Mouse (Mus musculus): ENCODE measurements at regions not wholly inside any gene's neighbourhood (a gene's known extent, or its start where the extent isn't known, plus 50 kb on each side); places are given as distances from the start of the nearest gene placed in this dataset.
"Not testable (repeated sequence)": the region's sequence is repeated elsewhere in the genome, so short reads cannot be mapped to it uniquely, and the experiment has no call there.

GRCm38 (mm10) chr3:134330943-134331342 lies 94.7 kb downstream of the Cxxc4 start:
- Histone ChIP-seq H3K4me2 (ENCODE audit: low read length) (peak overlapping the region; percentile 44), H3K4me3 (ENCODE audit: low read depth, low read length) (peak overlapping the region; percentile 4; the same call in 1 of the 2 replicates), H3K27me3 (replicated peaks; ENCODE audit: control insufficient read depth, insufficient read depth, low read length) (no peaks in the 10 kb centered on the region), H3K36me3 (ENCODE audit: control insufficient read depth, insufficient read depth, low read length) (no peaks in the 10 kb centered on the region), H3K4me1 (replicated peaks; ENCODE audit: control insufficient read depth, insufficient read depth, low read length) (peaks cover 3% of the 10 kb centered on the region; the same call in 1 of the 2 replicates), H3K9ac (ENCODE audit: low read length) (no peak overlapping the region), H3K27ac (ENCODE audit: low read depth) (no peak overlapping the region), H3K9me3 (ENCODE audit: control insufficient read depth, low read length) (no peaks in the 10 kb centered on the region)
- ATAC-seq (replicated peaks; ENCODE audit: low FRiP score, low TSS enrichment, low read depth), result no peak
- 39% methylated on average over 11 of the region's 11 CpGs for WGBS
- no peak for DNase-seq (ENCODE audit: low spot score)

- Histone ChIP-seq H3K4me3 (ENCODE audit: low read depth, low read length) (peak overlapping the region; percentile 4; the same call in 1 of the 2 replicates), H3K36me3 (ENCODE audit: control insufficient read depth, insufficient read depth, low read length) (no peaks in the 10 kb centered on the region), H3K27ac (ENCODE audit: low read depth) (no peak overlapping the region), H3K9me3 (ENCODE audit: control insufficient read depth, low read length) (no peaks in the 10 kb centered on the region), H3K4me2 (ENCODE audit: low read length) (peak overlapping the region; percentile 44), H3K4me1 (replicated peaks; ENCODE audit: control insufficient read depth, insufficient read depth, low read length) (peaks cover 3% of the 10 kb centered on the region; the same call in 1 of the 2 replicates), H3K27me3 (replicated peaks; ENCODE audit: control insufficient read depth, insufficient read depth, low read length) (no peaks in the 10 kb centered on the region), H3K9ac (ENCODE audit: low read length) (no peak overlapping the region)
- WGBS, result 49% methylated on average over 16 of the region's 16 CpGs
- no peak for DNase-seq (ENCODE audit: low spot score)
- no peak for ATAC-seq (replicated peaks; ENCODE audit: low FRiP score, low TSS enrichment, low read depth)
These were observed 95.3 kb downstream of the Cxxc4 start for GRCm38 (mm10) chr3:134331499-134332153.

DNA sequence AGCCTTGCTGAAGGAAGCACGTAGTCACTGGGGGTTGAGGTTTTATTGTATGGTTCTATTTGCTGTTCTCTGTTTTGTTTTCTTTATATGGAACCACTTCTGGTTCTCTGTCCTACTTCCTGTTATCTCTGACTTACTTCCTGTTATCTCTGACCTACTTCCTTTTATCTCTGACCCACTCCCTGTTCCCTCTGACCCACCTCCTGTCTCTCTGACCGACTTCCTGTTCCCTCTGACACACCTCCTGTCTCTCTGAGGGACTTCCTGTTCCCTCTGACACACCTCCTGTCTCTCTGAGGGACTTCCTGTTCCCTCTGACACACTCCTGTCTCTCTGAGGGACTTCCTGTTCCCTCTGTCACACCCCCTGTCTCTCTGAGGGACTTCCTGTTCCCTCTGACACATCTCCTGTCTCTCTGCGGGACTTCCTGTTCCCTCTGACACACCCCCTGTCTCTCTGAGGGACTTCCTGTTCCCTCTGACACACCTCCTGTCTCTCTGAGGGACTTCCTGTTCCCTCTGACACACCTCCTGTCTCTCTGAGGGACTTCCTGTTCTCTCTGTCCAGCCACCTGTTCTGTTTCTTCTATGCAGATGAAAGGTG lies 102.9 kb downstream of the Cxxc4 start:
- not testable (repeated sequence) for ATAC-seq (replicated peaks; ENCODE audit: low FRiP score, low TSS enrichment, low read depth); DNase-seq (ENCODE audit: low spot score); H3K27me3 ChIP-seq (replicated peaks; ENCODE audit: control insufficient read depth, insufficient read depth, low read length); H3K4me1 ChIP-seq (replicated peaks; ENCODE audit: control insufficient read depth, insufficient read depth, low read length); H3K4me3 ChIP-seq (ENCODE audit: low read depth, low read length); H3K36me3 ChIP-seq (ENCODE audit: control insufficient read depth, insufficient read depth, low read length); H3K9me3 ChIP-seq (ENCODE audit: control insufficient read depth, low read length); H3K27ac ChIP-seq (ENCODE audit: low read depth); H3K4me2 ChIP-seq (ENCODE audit: low read length); H3K9ac ChIP-seq (ENCODE audit: low read length)
- WGBS, result 90% methylated on average over 3 of the region's 3 CpGs

GRCm38 (mm10) chr3:134365948-134366347 lies 129.7 kb downstream of the Cxxc4 start:
- DNase-seq (ENCODE audit: low spot score) (no peak), ATAC-seq (replicated peaks; ENCODE audit: low FRiP score, low TSS enrichment, low read depth) (no peak)
- Histone ChIP-seq H3K4me2 (ENCODE audit: low read length) (no peak overlapping the region), H3K9me3 (ENCODE audit: control insufficient read depth, low read length) (no peaks in the 10 kb centered on the region), H3K4me3 (ENCODE audit: low read depth, low read length) (no peak overlapping the region), H3K9ac (ENCODE audit: low read length) (no peak overlapping the region), H3K27me3 (replicated peaks; ENCODE audit: control insufficient read depth, insufficient read depth, low read length) (no peaks in the 10 kb centered on the region), H3K36me3 (ENCODE audit: control insufficient read depth, insufficient read depth, low read length) (no peaks in the 10 kb centered on the region), H3K4me1 (replicated peaks; ENCODE audit: control insufficient read depth, insufficient read depth, low read length) (no peaks in the 10 kb centered on the region), H3K27ac (ENCODE audit: low read depth) (no peak overlapping the region)
- WGBS, result 70% methylated on average over 4 of the region's 4 CpGs

DNA sequence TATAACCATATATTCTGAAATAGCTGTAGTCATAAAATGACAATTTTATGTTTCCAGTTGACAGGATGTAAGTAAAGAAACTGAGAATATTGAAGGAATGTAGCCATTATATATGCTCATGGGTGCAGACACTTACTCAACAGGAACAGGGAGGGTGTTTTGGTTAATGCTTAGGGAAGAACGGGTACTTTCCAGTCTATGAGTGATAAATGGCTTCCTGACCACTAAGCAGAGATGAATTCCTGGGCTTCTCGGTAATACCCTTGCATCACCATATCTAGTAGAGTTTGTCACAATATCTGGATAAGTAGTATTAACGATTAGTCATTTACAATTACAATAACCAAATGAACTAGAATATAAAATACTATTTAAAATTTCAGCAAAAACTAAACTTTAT lies 130.5 kb downstream of the Cxxc4 start:
- Histone ChIP-seq H3K4me2 (ENCODE audit: low read length) (no peak overlapping the region), H3K4me1 (replicated peaks; ENCODE audit: control insufficient read depth, insufficient read depth, low read length) (no peaks in the 10 kb centered on the region), H3K9ac (ENCODE audit: low read length) (no peak overlapping the region), H3K27me3 (replicated peaks; ENCODE audit: control insufficient read depth, insufficient read depth, low read length) (no peaks in the 10 kb centered on the region), H3K36me3 (ENCODE audit: control insufficient read depth, insufficient read depth, low read length) (no peaks in the 10 kb centered on the region), H3K4me3 (ENCODE audit: low read depth, low read length) (no peak overlapping the region), H3K27ac (ENCODE audit: low read depth) (no peak overlapping the region), H3K9me3 (ENCODE audit: control insufficient read depth, low read length) (no peaks in the 10 kb centered on the region)
- ATAC-seq (replicated peaks; ENCODE audit: low FRiP score, low TSS enrichment, low read depth), result no peak
- WGBS, result 53% methylated on average over 3 of the region's 3 CpGs
- no peak for DNase-seq (ENCODE audit: low spot score)

- no peak overlapping the region for H3K9ac ChIP-seq (ENCODE audit: low read length)
- no peak overlapping the region for H3K4me2 ChIP-seq (ENCODE audit: low read length)
- H3K27me3 ChIP-seq (replicated peaks; ENCODE audit: control insufficient read depth, insufficient read depth, low read length), result no peaks in the 10 kb centered on the region
- no peak for ATAC-seq (replicated peaks; ENCODE audit: low FRiP score, low TSS enrichment, low read depth)
- no peak overlapping the region for H3K27ac ChIP-seq (ENCODE audit: low read depth)
- DNase-seq (ENCODE audit: low spot score), result no peak
- H3K4me1 ChIP-seq (replicated peaks; ENCODE audit: control insufficient read depth, insufficient read depth, low read length), result no peaks in the 10 kb centered on the region
- no peak overlapping the region for H3K4me3 ChIP-seq (ENCODE audit: low read depth, low read length)
- H3K36me3 ChIP-seq (ENCODE audit: control insufficient read depth, insufficient read depth, low read length), result no peaks in the 10 kb centered on the region
- H3K9me3 ChIP-seq (ENCODE audit: control insufficient read depth, low read length), result no peaks in the 10 kb centered on the region
These were observed 132.3 kb downstream of the Cxxc4 start for GRCm38 (mm10) chr3:134368591-134368990.

DNA sequence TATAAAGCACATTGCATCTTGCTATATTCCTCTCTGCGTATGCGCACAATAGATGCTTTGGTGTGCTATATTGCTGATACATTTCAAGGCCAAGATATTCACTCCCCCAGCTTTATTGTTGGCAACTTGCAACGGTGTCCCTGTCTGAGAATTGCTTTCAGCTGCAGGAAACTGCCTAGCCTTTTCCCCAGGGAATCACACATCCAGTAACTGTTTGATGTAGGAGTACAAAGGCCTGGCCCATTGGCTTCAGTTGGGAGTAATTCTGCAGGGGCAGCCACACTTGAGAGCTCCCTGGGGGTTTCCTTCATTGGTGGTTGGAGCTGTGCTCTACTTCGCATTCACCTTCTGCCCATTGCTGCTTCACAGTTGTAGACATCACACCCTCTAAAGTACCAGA lies 132.8 kb downstream of the Cxxc4 start:
- no peaks in the 10 kb centered on the region for H3K9me3 ChIP-seq (ENCODE audit: control insufficient read depth, low read length)
- H3K27ac ChIP-seq (ENCODE audit: low read depth), result no peak overlapping the region
- no peak overlapping the region for H3K4me3 ChIP-seq (ENCODE audit: low read depth, low read length)
- no peak overlapping the region for H3K9ac ChIP-seq (ENCODE audit: low read length)
- no peak overlapping the region for H3K4me2 ChIP-seq (ENCODE audit: low read length)
- H3K27me3 ChIP-seq (replicated peaks; ENCODE audit: control insufficient read depth, insufficient read depth, low read length), result no peaks in the 10 kb centered on the region
- 60% methylated on average over 4 of the region's 4 CpGs for WGBS
- no peaks in the 10 kb centered on the region for H3K36me3 ChIP-seq (ENCODE audit: control insufficient read depth, insufficient read depth, low read length)
- ATAC-seq (replicated peaks; ENCODE audit: low FRiP score, low TSS enrichment, low read depth) (no peak), DNase-seq (ENCODE audit: low spot score) (no peak)
- no peaks in the 10 kb centered on the region for H3K4me1 ChIP-seq (replicated peaks; ENCODE audit: control insufficient read depth, insufficient read depth, low read length)

DNA sequence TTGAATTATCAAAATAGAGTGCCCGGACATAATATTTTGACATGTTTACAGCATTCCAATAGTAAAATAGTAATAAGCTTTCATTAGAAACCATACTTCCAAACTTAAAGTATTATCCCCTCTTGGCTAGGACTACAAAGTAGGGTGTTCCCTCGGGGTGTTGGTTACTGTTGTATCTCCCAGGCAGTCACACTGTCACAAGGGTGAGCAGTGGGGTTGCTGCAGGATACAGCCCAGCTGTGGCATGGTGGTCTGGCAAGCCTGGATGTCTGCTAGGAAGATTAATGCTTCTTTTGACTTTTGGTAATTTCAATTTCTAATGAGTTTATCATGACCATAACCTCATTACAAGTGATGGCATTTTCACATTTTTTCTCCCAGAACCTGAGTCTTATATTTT lies 143.3 kb downstream of the Cxxc4 start:
- Histone ChIP-seq H3K4me1 (replicated peaks; ENCODE audit: control insufficient read depth, insufficient read depth, low read length) (no peaks in the 10 kb centered on the region), H3K4me2 (ENCODE audit: low read length) (no peak overlapping the region), H3K4me3 (ENCODE audit: low read depth, low read length) (no peak overlapping the region), H3K27me3 (replicated peaks; ENCODE audit: control insufficient read depth, insufficient read depth, low read length) (no peaks in the 10 kb centered on the region), H3K36me3 (ENCODE audit: control insufficient read depth, insufficient read depth, low read length) (no peaks in the 10 kb centered on the region), H3K27ac (ENCODE audit: low read depth) (no peak overlapping the region), H3K9me3 (ENCODE audit: control insufficient read depth, low read length) (no peaks in the 10 kb centered on the region), H3K9ac (ENCODE audit: low read length) (no peak overlapping the region)
- 62% methylated on average over 2 of the region's 2 CpGs for WGBS
- no peak for ATAC-seq (replicated peaks; ENCODE audit: low FRiP score, low TSS enrichment, low read depth)
- DNase-seq (ENCODE audit: low spot score), result no peak

All from intestine, embryonic 14.5 days (tissue).